Mouse (Mus musculus): ENCODE results near the gene Med16. TPM values are rescaled to one million over a fixed set of nuclear protein-coding genes. Genes with fewer than 3 reads are reported as not detected.

Gene Med16
- polyA plus RNA-seq, 1 experiment, result 58.1 TPM

- peaks cover 37% of the 10 kb centered on the region for H3K36me3 ChIP-seq (ENCODE audit: control insufficient read depth, insufficient read depth, low read length)
- no peaks in the 10 kb centered on the region; the same call in 1 of the 2 replicates for H3K4me1 ChIP-seq (ENCODE audit: control insufficient read depth, insufficient read depth, insufficient read length, low read length)
- no peak for TF ChIP-seq CTCF (IDR thresholded peaks at IDR 0.05; ENCODE audit: extremely low read depth, insufficient read length, insufficient replicate concordance, low read depth, low read length)
- no peak for TF ChIP-seq POLR2A (IDR thresholded peaks at IDR 0.05; ENCODE audit: low read depth, low read length)
- no peaks in the 10 kb centered on the region for H3K27me3 ChIP-seq (ENCODE audit: control insufficient read depth, insufficient read depth, low read length)
- H3K27ac ChIP-seq (ENCODE audit: insufficient read depth, low read depth, low read length), result no peak overlapping the region
- 45% methylated on average over 12 of the region's 12 CpGs for WGBS
- H3K4me3 ChIP-seq (ENCODE audit: low read depth, low read length), result no peak overlapping the region
Measured at GRCm38 (mm10) chr10:79865189-79865601, 43.5 kb downstream of the Med16 start.

GRCm38 (mm10) chr10:79864351-79865188 is 44.2 kb downstream of the Med16 start:
- Histone ChIP-seq H3K4me1 (ENCODE audit: control insufficient read depth, insufficient read depth, insufficient read length, low read length) (peaks cover 1% of the 10 kb centered on the region; the same call in 1 of the 2 replicates), H3K27me3 (ENCODE audit: control insufficient read depth, insufficient read depth, low read length) (no peaks in the 10 kb centered on the region), H3K36me3 (ENCODE audit: control insufficient read depth, insufficient read depth, low read length) (peaks cover 44% of the 10 kb centered on the region), H3K27ac (ENCODE audit: insufficient read depth, low read depth, low read length) (no peak overlapping the region), H3K4me3 (ENCODE audit: low read depth, low read length) (no peak overlapping the region)
- TF ChIP-seq CTCF (IDR thresholded peaks at IDR 0.05; ENCODE audit: extremely low read depth, insufficient read length, insufficient replicate concordance, low read depth, low read length) (no peak), POLR2A (IDR thresholded peaks at IDR 0.05; ENCODE audit: low read depth, low read length) (no peak)
- WGBS, result 45% methylated on average over 10 of the region's 10 CpGs

- Histone ChIP-seq H3K4me1 (ENCODE audit: control insufficient read depth, insufficient read depth, insufficient read length, low read length) (peaks cover 16% of the 10 kb centered on the region), H3K36me3 (ENCODE audit: control insufficient read depth, insufficient read depth, low read length) (peaks cover 59% of the 10 kb centered on the region), H3K4me3 (ENCODE audit: low read depth, low read length) (no peak overlapping the region), H3K27me3 (ENCODE audit: control insufficient read depth, insufficient read depth, low read length) (no peaks in the 10 kb centered on the region), H3K27ac (ENCODE audit: insufficient read depth, low read depth, low read length) (no peak overlapping the region)
- WGBS, result 68% methylated on average over 10 of the region's 10 CpGs
- no peak for TF ChIP-seq CTCF (IDR thresholded peaks at IDR 0.05; ENCODE audit: extremely low read depth, insufficient read length, insufficient replicate concordance, low read depth, low read length)
- no peak for TF ChIP-seq POLR2A (IDR thresholded peaks at IDR 0.05; ENCODE audit: low read depth, low read length)
Measured at GRCm38 (mm10) chr10:79862925-79863324, 45.8 kb downstream of the Med16 start.

GRCm38 (mm10) chr10:79862049-79862788 is 46.5 kb downstream of the Med16 start:
- Histone ChIP-seq H3K4me1 (ENCODE audit: control insufficient read depth, insufficient read depth, insufficient read length, low read length) (peaks cover 23% of the 10 kb centered on the region), H3K27me3 (ENCODE audit: control insufficient read depth, insufficient read depth, low read length) (no peaks in the 10 kb centered on the region), H3K4me3 (ENCODE audit: low read depth, low read length) (no peak overlapping the region), H3K27ac (ENCODE audit: insufficient read depth, low read depth, low read length) (no peak overlapping the region), H3K36me3 (ENCODE audit: control insufficient read depth, insufficient read depth, low read length) (peaks cover 65% of the 10 kb centered on the region)
- 76% methylated on average over 23 of the region's 23 CpGs for WGBS
- TF ChIP-seq CTCF (IDR thresholded peaks at IDR 0.05; ENCODE audit: extremely low read depth, insufficient read length, insufficient replicate concordance, low read depth, low read length) (no peak), POLR2A (IDR thresholded peaks at IDR 0.05; ENCODE audit: low read depth, low read length) (no peak)

- WGBS, result 68% methylated on average over 25 of the region's 25 CpGs
- Histone ChIP-seq H3K27ac (ENCODE audit: insufficient read depth, low read depth, low read length) (no peak overlapping the region), H3K4me1 (ENCODE audit: control insufficient read depth, insufficient read depth, insufficient read length, low read length) (peaks cover 30% of the 10 kb centered on the region), H3K4me3 (ENCODE audit: low read depth, low read length) (no peak overlapping the region), H3K27me3 (ENCODE audit: control insufficient read depth, insufficient read depth, low read length) (no peaks in the 10 kb centered on the region), H3K36me3 (ENCODE audit: control insufficient read depth, insufficient read depth, low read length) (peaks cover 73% of the 10 kb centered on the region)
- no peak for TF ChIP-seq CTCF (IDR thresholded peaks at IDR 0.05; ENCODE audit: extremely low read depth, insufficient read length, insufficient replicate concordance, low read depth, low read length)
- TF ChIP-seq POLR2A (IDR thresholded peaks at IDR 0.05; ENCODE audit: low read depth, low read length), result no peak
Measured at GRCm38 (mm10) chr10:79861230-79862048, 47.3 kb downstream of the Med16 start.

GRCm38 (mm10) chr10:79860079-79860911 is 48.4 kb downstream of the Med16 start:
- TF ChIP-seq POLR2A (IDR thresholded peaks at IDR 0.05; ENCODE audit: low read depth, low read length) (no peak), CTCF (IDR thresholded peaks at IDR 0.05; ENCODE audit: extremely low read depth, insufficient read length, insufficient replicate concordance, low read depth, low read length) (no peak)
- H3K27ac ChIP-seq (ENCODE audit: insufficient read depth, low read depth, low read length), result no peak overlapping the region
- peaks cover 32% of the 10 kb centered on the region for H3K4me1 ChIP-seq (ENCODE audit: control insufficient read depth, insufficient read depth, insufficient read length, low read length)

More at GRCm38 (mm10) chr10:79860079-79860911, 48.4 kb downstream of the Med16 start:
- peaks cover 75% of the 10 kb centered on the region for H3K36me3 ChIP-seq (ENCODE audit: control insufficient read depth, insufficient read depth, low read length)
- 89% methylated on average over 26 of the region's 26 CpGs for WGBS
- no peaks in the 10 kb centered on the region for H3K27me3 ChIP-seq (ENCODE audit: control insufficient read depth, insufficient read depth, low read length)
- no peak overlapping the region for H3K4me3 ChIP-seq (ENCODE audit: low read depth, low read length)

All from small intestine, adult 2 months (tissue).